Mouse (Mus musculus) cerebellum, adult 2 months (tissue): Measurements from ENCODE around the gene Foxo3.

Source experiments
- CTCF ChIP-seq: fragments of 200-500 bp; IDR thresholded peaks from 2 replicates; pipeline ENCODE4 v1.5.1; 2011; ENCODE audit warnings: low read depth, mild to moderate bottlenecking, control low read depth, low read length, moderate library complexity, borderline replicate concordance; ENCODE audit not compliant: insufficient read depth
- POLR2A ChIP-seq: fragments of 200-500 bp; IDR thresholded peaks from 2 replicates; pipeline ENCODE4 v1.6.1; 2011; ENCODE audit warnings: low read length, control low read depth, borderline replicate concordance; ENCODE audit not compliant: insufficient read depth

- TF ChIP-seq CTCF, result no peak
- TF ChIP-seq POLR2A, result no peak
Measured at GRCm38 (mm10) chr10:42241775-42242174, 34.8 kb downstream of the Foxo3 start.
